ENCODE assay signal across 34 mouse cellular contexts in the genomic region with DNA sequence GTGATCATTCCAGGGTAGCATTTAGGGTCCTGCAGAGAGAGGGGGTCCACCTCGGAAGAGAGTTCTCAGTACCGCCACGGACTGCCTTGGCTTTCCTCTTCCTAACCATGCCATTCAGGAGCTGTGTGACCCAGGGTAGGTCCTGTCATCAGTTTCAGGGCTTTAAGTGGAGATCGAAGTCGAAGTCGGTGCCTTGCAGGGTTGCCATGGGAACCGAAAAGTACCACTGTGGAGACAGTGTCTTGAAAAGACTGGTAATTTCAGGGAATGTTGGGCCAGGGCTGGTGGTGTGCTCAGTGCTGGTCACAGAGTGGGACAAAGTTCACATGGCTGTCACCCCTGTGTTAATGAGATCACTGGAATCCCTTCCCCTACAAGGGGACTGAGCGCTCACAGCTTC. TPM values are rescaled to one million over a fixed set of nuclear protein-coding genes. Genes with fewer than 3 reads are reported as not detected.
A peak's percentile ranks its signal among the peaks of the same experiment; 100 is the strongest.
DNase-seq lines count a peak whose midpoint lies in the region; ATAC-seq lines count a peak whose summit lies in the region.
"Had no signal": no experiment of that assay in that cellular context is flagged by ENCODE, and none has a peak within 500 bp of the region (broad histone marks: within the 10 kb centered on the region; RNA-seq: fewer than 3 reads in every experiment).

No protein-coding gene starts in this region.

- H3K4me2 ChIP-seq in midbrain, embryonic 15.5 days = no peak overlapping the region
- H3K4me2 ChIP-seq: heart, embryonic 11.5 days; hindbrain, embryonic 15.5 days; limb, embryonic 15.5 days; liver, embryonic 13.5 days; neural tube, embryonic 12.5 days had no signal

- H3K27ac ChIP-seq in midbrain, embryonic 15.5 days = no peak overlapping the region
- H3K27ac ChIP-seq: hindbrain, embryonic 15.5 days; kidney, postnatal 0 days; limb, embryonic 10.5 days; limb, embryonic 15.5 days; liver, embryonic 13.5 days; neural tube, embryonic 12.5 days had no signal

- no peaks in the 10 kb centered on the region for H3K27me3 ChIP-seq in midbrain, embryonic 15.5 days (replicated peaks)
- H3K27me3 ChIP-seq: CH12.LX; hindbrain, embryonic 15.5 days; limb, embryonic 15.5 days; liver, embryonic 13.5 days; neural tube, embryonic 12.5 days had no signal

- 37% methylated on average over 8 of the region's 8 CpGs for WGBS in midbrain, embryonic 15.5 days

- DNase-seq in embryo, embryonic 10 days (ENCODE audit: low spot score) = peak; percentile 25
- no peak for DNase-seq in embryo, embryonic 9.5 days (ENCODE audit: extremely low spot score)
- DNase-seq in R1 (ENCODE audit: low read depth, low spot score) = peak; percentile 56
- peak; percentile 13 for DNase-seq in mesoderm, embryonic 11.5 days (ENCODE audit: low read depth, low spot score)
- DNase-seq in urinary bladder, postnatal 14 days (ENCODE audit: low spot score) = no peak
- DNase-seq in heart, postnatal 4 days = no peak
- no peak for DNase-seq in left cerebral cortex, postnatal 4 days
- DNase-seq: adrenal gland, postnatal 10 days; cerebellum, adult 11-12 months; cerebellum, adult 9-11 months; gastrocnemius, postnatal 14 days; heart, adult 11 months; heart, postnatal 36 days; kidney, adult 8-10 months; kidney, postnatal 4 days; layer of hippocampus, postnatal 36 days; liver, embryonic 13.5 days; lung, adult 18-20 months; lung, postnatal 4 days; right cerebral cortex, adult 18-20 months; spleen, adult 18-20 months; thymus, postnatal 14 days had no signal

- no peaks in the 10 kb centered on the region for H3K9me3 ChIP-seq in midbrain, embryonic 15.5 days
- H3K9me3 ChIP-seq: hindbrain, embryonic 15.5 days; limb, embryonic 10.5 days; limb, embryonic 15.5 days; liver, embryonic 13.5 days; neural tube, embryonic 12.5 days had no signal

- H3K9ac ChIP-seq in midbrain, embryonic 15.5 days = no peak overlapping the region
- H3K9ac ChIP-seq: hindbrain, embryonic 15.5 days; limb, embryonic 15.5 days; liver, embryonic 13.5 days; neural tube, embryonic 12.5 days had no signal

- no peak overlapping the region for H3K4me3 ChIP-seq in midbrain, embryonic 15.5 days
- H3K4me3 ChIP-seq: hindbrain, embryonic 15.5 days; limb, embryonic 10.5 days; limb, embryonic 15.5 days; liver, embryonic 13.5 days; megakaryocyte, embryonic 14.5 days; neural tube, embryonic 12.5 days had no signal

- 0 out of 2 replicates have a peak, but pooled peaks have one; percentile 27 for ATAC-seq in midbrain, embryonic 15.5 days (replicated peaks)
- ATAC-seq: forebrain, embryonic 16.5 days; intestine, embryonic 16.5 days; lung, postnatal 0 days had no signal

- peaks cover 4% of the 10 kb centered on the region; the same call in 1 of the 2 replicates for H3K4me1 ChIP-seq in midbrain, embryonic 15.5 days
- H3K4me1 ChIP-seq: limb, embryonic 15.5 days; liver, embryonic 13.5 days; megakaryocyte, embryonic 14.5 days; neural tube, embryonic 12.5 days had no signal

- H3K36me3 ChIP-seq in midbrain, embryonic 15.5 days (replicated peaks) = no peaks in the 10 kb centered on the region
- H3K36me3 ChIP-seq: hindbrain, embryonic 15.5 days; limb, embryonic 10.5 days; limb, embryonic 15.5 days; liver, embryonic 13.5 days; neural tube, embryonic 12.5 days had no signal

- intact Hi-C loops in left cerebral cortex, postnatal 4 days (cut with DNase I) = no loop called here

RNA-seq across cellular contexts. Expression of a gene that starts 11.7 kb away (rescaled TPM):
- polyA plus RNA-seq in midbrain, embryonic 15.5 days (2015; fragmentation: Nextera tagmentation; extraction: Ambion mirVana) = 20.7 and 22.1 TPM in 2 replicates
- total RNA-seq in heart, postnatal 4 days (2021) = 10 to 100 TPM; 15.9 to 17.8 TPM
- total RNA-seq in left cerebral cortex, postnatal 4 days (2021) = 10 to 100 TPM; 31.6 to 34.8 TPM

RNA-seq across cellular contexts. Expression of a gene that starts 14.4 kb away (rescaled TPM):
- polyA plus RNA-seq in midbrain, embryonic 15.5 days (2015; fragmentation: Nextera tagmentation; extraction: Ambion mirVana) = 104 and 115 TPM in 2 replicates
- total RNA-seq in heart, postnatal 4 days (2021) = under 1 TPM in 1 of 2 experiments, not detected in 1; 0.20 TPM
- 100 to 1,000 TPM; 107 to 115 TPM for total RNA-seq in left cerebral cortex, postnatal 4 days (2021)
- total RNA-seq: gastrocnemius, postnatal 14 days; heart, postnatal 36 days had no signal
- polyA plus RNA-seq: heart, embryonic 11.5 days; lung, postnatal 0 days had no signal

RNA-seq across cellular contexts. Expression of a gene that starts 51.0 kb away (rescaled TPM):
- polyA plus RNA-seq in midbrain, embryonic 15.5 days (2015; fragmentation: Nextera tagmentation; extraction: Ambion mirVana) = 5.3 and 6.9 TPM in 2 replicates
- 1 to 10 TPM; 4.8 to 6.4 TPM for total RNA-seq in heart, postnatal 4 days (2021)
- total RNA-seq in left cerebral cortex, postnatal 4 days (2021) = 1 to 10 TPM; 6.2 to 6.9 TPM

RNA-seq across cellular contexts. Expression of a gene that starts 53.2 kb away (rescaled TPM):
- polyA plus RNA-seq in midbrain, embryonic 15.5 days (2015; fragmentation: Nextera tagmentation; extraction: Ambion mirVana) = 8.5 and 9.7 TPM in 2 replicates
- total RNA-seq in heart, postnatal 4 days (2021) = 10 to 100 TPM; 34.0 to 40.7 TPM
- total RNA-seq in left cerebral cortex, postnatal 4 days (2021) = 1 to 10 TPM; 5.6 to 6.0 TPM

Comparison
In these comparisons a context has a peak if more than half of its experiments do, and no peak if none do; other contexts are left out.
1. DNase-seq: peak in embryo, embryonic 10 days (single experiment), R1 (single experiment) and mesoderm, embryonic 11.5 days (single experiment); none in embryo, embryonic 9.5 days (single experiment), urinary bladder, postnatal 14 days (single experiment), heart, postnatal 4 days (single experiment) and left cerebral cortex, postnatal 4 days (single experiment).
2. RNA of a gene that starts 14.4 kb away (total RNA-seq): 107 to 115 TPM in left cerebral cortex, postnatal 4 days; 0.20 TPM in heart, postnatal 4 days; every median in the first group is over 10 times any median in the second.